Mouse (Mus musculus) left cerebral cortex, adult 11 months (tissue): ENCODE results near the gene Ipmk.

Experiments used
- DNase-seq: peaks from one replicate; pipeline ENCODE4 v3.0.0; 2022; ENCODE audit warnings: low spot score

Ipmk gene

GRCm38 (mm10) chr10:71347509-71347949 is at the start of gene Ipmk:
Gene Ipmk (plus strand): TSS chr10:71347763.
- DNase-seq: peak; percentile 99

GRCm38 (mm10) chr10:71300161-71300560 is 47.4 kb upstream of the Ipmk start:
- no peak for DNase-seq

- no peak for DNase-seq
Measured at GRCm38 (mm10) chr10:71302490-71302889, 45.1 kb upstream of the Ipmk start.

- no peak for DNase-seq
Measured at GRCm38 (mm10) chr10:71306190-71306589, 41.4 kb upstream of the Ipmk start.

- no peak for DNase-seq
Measured at GRCm38 (mm10) chr10:71306759-71307158, 40.8 kb upstream of the Ipmk start.

- no peak for DNase-seq
Measured at GRCm38 (mm10) chr10:71308199-71308598, 39.4 kb upstream of the Ipmk start.

GRCm38 (mm10) chr10:71310288-71310687 is 37.3 kb upstream of the Ipmk start:
- no peak for DNase-seq

- no peak for DNase-seq
Measured at GRCm38 (mm10) chr10:71314596-71314995, 33.0 kb upstream of the Ipmk start.

GRCm38 (mm10) chr10:71316056-71316455 is 31.5 kb upstream of the Ipmk start:
- no peak for DNase-seq

GRCm38 (mm10) chr10:71316497-71316896 is 31.1 kb upstream of the Ipmk start:
- no peak for DNase-seq

- DNase-seq: no peak
Measured at GRCm38 (mm10) chr10:71323669-71324068, 23.9 kb upstream of the Ipmk start.

- no peak for DNase-seq
Measured at GRCm38 (mm10) chr10:71326123-71326522, 21.4 kb upstream of the Ipmk start.

GRCm38 (mm10) chr10:71326789-71327188 is 20.8 kb upstream of the Ipmk start:
- DNase-seq: peak; percentile 37

GRCm38 (mm10) chr10:71327386-71327785 is 20.2 kb upstream of the Ipmk start:
- no peak for DNase-seq

GRCm38 (mm10) chr10:71328382-71328781 is 19.2 kb upstream of the Ipmk start:
- no peak for DNase-seq

- no peak for DNase-seq
Measured at GRCm38 (mm10) chr10:71328870-71329269, 18.7 kb upstream of the Ipmk start.

- DNase-seq: no peak
Measured at GRCm38 (mm10) chr10:71329295-71329694, 18.3 kb upstream of the Ipmk start.

GRCm38 (mm10) chr10:71330070-71330469 is 17.5 kb upstream of the Ipmk start:
- no peak for DNase-seq

- no peak for DNase-seq
Measured at GRCm38 (mm10) chr10:71331908-71332307, 15.7 kb upstream of the Ipmk start.

GRCm38 (mm10) chr10:71332376-71332775 is 15.2 kb upstream of the Ipmk start:
- DNase-seq: no peak

GRCm38 (mm10) chr10:71332859-71333258 is 14.7 kb upstream of the Ipmk start:
- no peak for DNase-seq

GRCm38 (mm10) chr10:71337733-71338132 is 9.8 kb upstream of the Ipmk start:
- no peak for DNase-seq

GRCm38 (mm10) chr10:71338156-71338905 is 9.2 kb upstream of the Ipmk start:
- no peak for DNase-seq

GRCm38 (mm10) chr10:71339463-71339862 is 8.1 kb upstream of the Ipmk start:
- DNase-seq: no peak
